Comparison of ENCODE assay signal across 18 mouse cellular contexts in the genomic region with DNA sequence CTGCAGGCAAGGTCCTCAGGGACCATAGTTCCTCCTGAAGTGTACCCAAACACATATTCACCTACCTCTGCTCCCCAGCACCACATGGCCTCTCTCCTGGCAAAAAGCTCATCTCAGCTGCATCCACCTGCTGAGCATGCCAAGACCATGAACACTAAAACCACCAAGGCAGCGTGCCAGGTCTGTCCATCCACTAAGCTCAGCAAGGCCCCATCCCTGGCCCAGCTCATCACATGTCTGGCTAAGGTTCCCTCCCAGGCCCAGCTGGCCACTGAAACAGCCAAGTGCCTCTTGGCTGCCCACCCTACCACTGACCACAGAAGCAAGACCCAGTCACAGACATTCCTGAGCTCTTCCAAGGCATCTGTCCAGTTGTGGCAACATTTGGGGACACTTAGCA. TPM values are rescaled to one million over a fixed set of nuclear protein-coding genes. Genes with fewer than 3 reads are reported as not detected.
DNase-seq lines count a peak whose midpoint lies in the region; ATAC-seq and TF ChIP-seq lines count a peak whose summit lies in the region.
"Had no signal": no experiment of that assay in that cellular context is flagged by ENCODE, and none has a peak within 500 bp of the region (broad histone marks: within the 10 kb centered on the region; RNA-seq: fewer than 3 reads in every experiment).

No protein-coding gene starts in this region.

- H3K27me3 ChIP-seq in cerebellum, adult 2 months (ENCODE audit: control insufficient read depth, insufficient read depth, low read length), result no peaks in the 10 kb centered on the region
- H3K27me3 ChIP-seq in kidney, embryonic 16.5 days (ENCODE audit: insufficient read depth, low read length), result no peaks in the 10 kb centered on the region
- H3K27me3 ChIP-seq in hindbrain, embryonic 10.5 days (ENCODE audit: insufficient read depth, poor library complexity, severe bottlenecking), result 0 out of 2 replicates have a peak, but pooled peaks cover 4% of the 10 kb centered on the region
- H3K27me3 ChIP-seq: neural tube, embryonic 12.5 days had no signal

- no peak for ATAC-seq in kidney, embryonic 16.5 days (ENCODE audit: low FRiP score, low TSS enrichment)
- ATAC-seq: forebrain, embryonic 16.5 days; liver, embryonic 12.5 days; lung, postnatal 0 days had no signal

- TF ChIP-seq POLR2A in cerebellum, adult 2 months (IDR thresholded peaks at IDR 0.05; ENCODE audit: borderline replicate concordance, insufficient read depth, low read length), result no peak

- no peaks in the 10 kb centered on the region for H3K36me3 ChIP-seq in kidney, embryonic 16.5 days (ENCODE audit: insufficient read depth, low read length)
- no peaks in the 10 kb centered on the region for H3K36me3 ChIP-seq in hindbrain, embryonic 10.5 days
- H3K36me3 ChIP-seq: liver, embryonic 12.5 days; neural tube, embryonic 12.5 days had no signal

- no peak overlapping the region for H3K9ac ChIP-seq in kidney, embryonic 16.5 days (replicated peaks; ENCODE audit: low read length)
- H3K9ac ChIP-seq: hindbrain, embryonic 14.5 days; liver, embryonic 12.5 days; neural tube, embryonic 12.5 days had no signal

- no peak overlapping the region for H3K27ac ChIP-seq in cerebellum, adult 2 months (ENCODE audit: insufficient read depth, low read length)
- H3K27ac ChIP-seq in kidney, embryonic 16.5 days (ENCODE audit: low read length), result no peak overlapping the region
- H3K27ac ChIP-seq in hindbrain, embryonic 10.5 days, result no peak overlapping the region
- H3K27ac ChIP-seq: hindbrain, embryonic 14.5 days; liver, embryonic 12.5 days; neural tube, embryonic 12.5 days had no signal

- no peak for TF ChIP-seq CTCF in cerebellum, adult 2 months (IDR thresholded peaks at IDR 0.05; ENCODE audit: borderline replicate concordance, insufficient read depth, low read depth, low read length)

- no peak overlapping the region for H3K4me2 ChIP-seq in kidney, embryonic 16.5 days (replicated peaks; ENCODE audit: low read depth, low read length)
- H3K4me2 ChIP-seq: hindbrain, embryonic 14.5 days; liver, embryonic 12.5 days; neural tube, embryonic 12.5 days had no signal

- 54% methylated on average over 1 of the region's 1 CpGs for WGBS in cerebellum, adult 2 months
- WGBS in kidney, embryonic 16.5 days, result 86% methylated on average over 1 of the region's 1 CpGs
- 87% methylated on average over 1 of the region's 1 CpGs for WGBS in hindbrain, embryonic 10.5 days

- no peak overlapping the region for H3K4me3 ChIP-seq in cerebellum, adult 2 months (replicated peaks; ENCODE audit: insufficient read depth, low read depth, low read length)
- H3K4me3 ChIP-seq in kidney, embryonic 16.5 days (ENCODE audit: low read length), result no peak overlapping the region
- no peak overlapping the region for H3K4me3 ChIP-seq in hindbrain, embryonic 10.5 days
- H3K4me3 ChIP-seq: liver, embryonic 12.5 days; neural tube, embryonic 12.5 days had no signal

- H3K4me1 ChIP-seq in cerebellum, adult 2 months (ENCODE audit: control insufficient read depth, insufficient read depth, low read length), result peaks cover 28% of the 10 kb centered on the region
- peaks cover 6% of the 10 kb centered on the region for H3K4me1 ChIP-seq in kidney, embryonic 16.5 days (ENCODE audit: insufficient read depth, low read length)
- peaks cover 16% of the 10 kb centered on the region for H3K4me1 ChIP-seq in hindbrain, embryonic 10.5 days (replicated peaks)
- H3K4me1 ChIP-seq: liver, embryonic 12.5 days; neural tube, embryonic 12.5 days had no signal

- peak; percentile 47 to 54 for DNase-seq in cerebellum, adult 2 months
- DNase-seq in cerebellum, adult 9-10 months, result no peak
- DNase-seq in kidney, postnatal 25 days, result peak; percentile 57 to 71
- peak; percentile 49 for DNase-seq in brain, adult 2 months (ENCODE audit: low read depth, low spot score)
- DNase-seq in skeletal muscle tissue, adult 2 months (ENCODE audit: low read depth, low spot score), result peak; percentile 81
- no peak for DNase-seq in urinary bladder, postnatal 25 days (ENCODE audit: low spot score)
- DNase-seq in hindbrain, embryonic 10.5 days (ENCODE audit: low spot score), result no peak
- DNase-seq: B cell, adult 2 months; kidney, adult 11 months; midbrain, embryonic 14.5 days; retina, postnatal 1 day had no signal

- no peaks in the 10 kb centered on the region for H3K9me3 ChIP-seq in kidney, embryonic 16.5 days (ENCODE audit: low read length)
- H3K9me3 ChIP-seq in hindbrain, embryonic 10.5 days, result no peaks in the 10 kb centered on the region
- H3K9me3 ChIP-seq: liver, embryonic 12.5 days; neural tube, embryonic 12.5 days had no signal

RNA-seq across cellular contexts. Expression of a gene that starts 7.0 kb away (rescaled TPM):
- polyA plus RNA-seq in cerebellum, adult 2 months (2012; rRNA removed), result 0.08 and 0.11 TPM in 2 replicates
- polyA plus RNA-seq in kidney, embryonic 16.5 days (2015; fragmentation: Nextera tagmentation; extraction: Ambion mirVana), result 0.04 and 0.06 TPM in 2 replicates
- 0.07 TPM in 1 of 2 replicates, not detected in the other for polyA plus RNA-seq in hindbrain, embryonic 10.5 days (2016; fragmentation: Nextera tagmentation; extraction: Ambion mirVana)
- polyA plus RNA-seq: embryonic facial prominence, embryonic 14.5 days; liver, embryonic 12.5 days had no signal

RNA-seq across cellular contexts. Expression of a gene that starts 8.0 kb away (rescaled TPM):
- polyA plus RNA-seq in cerebellum, adult 2 months (2012; rRNA removed), result 0.13 TPM in 1 of 2 replicates, not detected in the other
- 0.52 and 0.76 TPM in 2 replicates for polyA plus RNA-seq in kidney, embryonic 16.5 days (2015; fragmentation: Nextera tagmentation; extraction: Ambion mirVana)
- not detected in 2 replicates for polyA plus RNA-seq in hindbrain, embryonic 10.5 days (2016; fragmentation: Nextera tagmentation; extraction: Ambion mirVana)
- polyA plus RNA-seq: embryonic facial prominence, embryonic 14.5 days; forebrain, embryonic 16.5 days; hindbrain, embryonic 14.5 days; liver, embryonic 12.5 days; midbrain, embryonic 14.5 days; neural tube, embryonic 12.5 days had no signal

RNA-seq across cellular contexts. Expression of a gene that starts 11.5 kb away (rescaled TPM):
- polyA plus RNA-seq in cerebellum, adult 2 months (2012; rRNA removed), result 252 and 274 TPM in 2 replicates
- polyA plus RNA-seq in kidney, embryonic 16.5 days (2015; fragmentation: Nextera tagmentation; extraction: Ambion mirVana), result 42.1 and 47.4 TPM in 2 replicates
- polyA plus RNA-seq in hindbrain, embryonic 10.5 days (2016; fragmentation: Nextera tagmentation; extraction: Ambion mirVana), result 64.6 and 128 TPM in 2 replicates

RNA-seq across cellular contexts. Expression of a gene that starts 13.2 kb away (rescaled TPM):
- polyA plus RNA-seq in cerebellum, adult 2 months (2012; rRNA removed), result 2.5 and 3.0 TPM in 2 replicates
- 8.8 and 11.6 TPM in 2 replicates for polyA plus RNA-seq in kidney, embryonic 16.5 days (2015; fragmentation: Nextera tagmentation; extraction: Ambion mirVana)
- 0.63 and 0.69 TPM in 2 replicates for polyA plus RNA-seq in hindbrain, embryonic 10.5 days (2016; fragmentation: Nextera tagmentation; extraction: Ambion mirVana)

RNA-seq across cellular contexts. Expression of a gene that starts 37.2 kb away (rescaled TPM):
- 113 and 117 TPM in 2 replicates for polyA plus RNA-seq in cerebellum, adult 2 months (2012; rRNA removed)
- 272 and 281 TPM in 2 replicates for polyA plus RNA-seq in kidney, embryonic 16.5 days (2015; fragmentation: Nextera tagmentation; extraction: Ambion mirVana)
- polyA plus RNA-seq in hindbrain, embryonic 10.5 days (2016; fragmentation: Nextera tagmentation; extraction: Ambion mirVana), result 344 and 354 TPM in 2 replicates

Comparison
In these comparisons a context has a peak if more than half of its experiments do, and no peak if none do; other contexts are left out.
1. DNase-seq: peak in cerebellum, adult 2 months (2 of 2), kidney, postnatal 25 days (2 of 2), brain, adult 2 months (single experiment) and skeletal muscle tissue, adult 2 months (single experiment); none in cerebellum, adult 9-10 months (single experiment), urinary bladder, postnatal 25 days (single experiment) and hindbrain, embryonic 10.5 days (single experiment).